Mouse (Mus musculus): ENCODE measurements at regions not wholly inside any gene's neighbourhood (a gene's known extent, or its start where the extent isn't known, plus 50 kb on each side); places are given as distances from the start of the nearest gene placed in this dataset.

DNA sequence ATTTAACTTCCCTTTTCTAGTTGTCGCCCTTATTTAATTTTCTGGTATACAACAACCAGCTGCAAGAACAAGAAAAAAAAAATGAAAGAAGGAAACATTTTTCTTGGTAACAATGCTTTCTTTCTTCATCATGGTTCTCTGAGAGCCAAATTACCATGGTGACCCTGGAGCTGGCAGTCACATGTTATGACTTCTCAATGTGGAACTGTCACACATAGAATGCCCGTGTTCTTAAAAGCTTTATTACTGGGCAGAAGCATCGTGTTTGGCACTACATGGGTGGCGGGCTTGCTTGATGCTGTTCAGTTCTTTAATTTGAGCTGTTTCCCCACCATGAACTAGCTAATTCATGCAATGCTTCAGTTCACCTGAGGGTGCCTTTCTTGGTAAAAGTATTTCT is 504.7 kb upstream of the Got2 start:
- no peak overlapping the region for H3K4me3 ChIP-seq (ENCODE audit: low read depth, low read length)
- H3K9ac ChIP-seq (ENCODE audit: low read depth, low read length), result no peak overlapping the region
- no peaks in the 10 kb centered on the region for H3K27me3 ChIP-seq (ENCODE audit: control insufficient read depth, insufficient read depth, low read depth, low read length)
- no peaks in the 10 kb centered on the region for H3K9me3 ChIP-seq (replicated peaks; ENCODE audit: control insufficient read depth, low read length)
- H3K4me2 ChIP-seq (ENCODE audit: low read depth, low read length), result no peak overlapping the region
- no peaks in the 10 kb centered on the region for H3K36me3 ChIP-seq (ENCODE audit: control insufficient read depth, insufficient read depth)
- no peaks in the 10 kb centered on the region for H3K4me1 ChIP-seq (ENCODE audit: control insufficient read depth, low read depth, low read length)
- H3K27ac ChIP-seq (ENCODE audit: low read length), result no peak overlapping the region
- no peak for ATAC-seq (ENCODE audit: low read depth)
- 58% methylated on average over 4 of the region's 4 CpGs for WGBS (ENCODE audit: insufficient replicate concordance)

DNA sequence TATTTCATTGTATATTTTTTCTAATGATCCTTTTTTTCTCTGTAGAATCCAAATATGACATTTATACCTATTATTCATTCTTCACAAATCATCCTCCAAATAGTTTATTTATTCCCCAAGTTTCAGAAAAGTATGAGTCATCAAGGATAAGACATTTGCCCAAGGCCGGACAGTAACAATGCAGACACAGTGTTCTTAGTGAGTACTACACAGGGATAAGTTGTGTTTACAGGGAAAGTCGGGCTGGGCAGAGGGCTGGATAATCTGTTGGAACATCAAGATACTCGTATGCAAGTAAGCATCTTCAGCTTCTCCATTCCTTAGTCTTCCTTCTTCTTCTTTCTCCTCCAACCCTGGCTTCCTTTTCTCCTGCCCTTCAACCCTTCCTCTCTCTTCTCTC is 500.9 kb upstream of the Got2 start:
- 51% methylated on average over 3 of the region's 3 CpGs for WGBS (ENCODE audit: insufficient replicate concordance)
- Histone ChIP-seq H3K36me3 (ENCODE audit: control insufficient read depth, insufficient read depth) (no peaks in the 10 kb centered on the region), H3K27ac (ENCODE audit: low read length) (no peak overlapping the region), H3K4me2 (ENCODE audit: low read depth, low read length) (no peak overlapping the region), H3K4me1 (ENCODE audit: control insufficient read depth, low read depth, low read length) (no peaks in the 10 kb centered on the region), H3K27me3 (ENCODE audit: control insufficient read depth, insufficient read depth, low read depth, low read length) (no peaks in the 10 kb centered on the region), H3K9ac (ENCODE audit: low read depth, low read length) (no peak overlapping the region), H3K9me3 (replicated peaks; ENCODE audit: control insufficient read depth, low read length) (no peaks in the 10 kb centered on the region), H3K4me3 (ENCODE audit: low read depth, low read length) (no peak overlapping the region)
- ATAC-seq (ENCODE audit: low read depth), result no peak

DNA sequence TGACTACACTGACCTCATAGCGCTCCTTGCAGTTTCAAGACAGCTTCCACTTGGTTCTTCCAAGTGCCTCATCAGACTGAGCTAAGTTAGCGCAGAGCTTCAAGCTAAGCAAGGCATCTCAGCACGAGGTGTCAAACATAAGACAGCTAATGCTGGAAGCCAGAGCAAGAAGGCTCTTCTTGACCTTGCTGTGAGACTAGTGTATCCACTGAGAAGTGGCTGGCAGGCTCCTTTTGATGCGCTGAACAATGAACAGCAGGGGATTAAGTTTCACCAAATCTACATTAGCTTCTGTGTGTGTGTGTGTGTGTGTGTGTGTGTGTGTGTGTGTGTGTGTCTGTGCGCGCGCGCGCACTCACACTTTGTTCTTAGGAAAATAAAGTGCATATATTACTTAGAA is 482.2 kb upstream of the Got2 start:
- Histone ChIP-seq H3K9me3 (replicated peaks; ENCODE audit: control insufficient read depth, low read length) (no peaks in the 10 kb centered on the region), H3K4me2 (ENCODE audit: low read depth, low read length) (no peak overlapping the region), H3K4me3 (ENCODE audit: low read depth, low read length) (no peak overlapping the region), H3K36me3 (ENCODE audit: control insufficient read depth, insufficient read depth) (no peaks in the 10 kb centered on the region), H3K27me3 (ENCODE audit: control insufficient read depth, insufficient read depth, low read depth, low read length) (no peaks in the 10 kb centered on the region), H3K9ac (ENCODE audit: low read depth, low read length) (no peak overlapping the region), H3K27ac (ENCODE audit: low read length) (no peak overlapping the region), H3K4me1 (ENCODE audit: control insufficient read depth, low read depth, low read length) (no peaks in the 10 kb centered on the region)
- no peak for ATAC-seq (ENCODE audit: low read depth)
- WGBS (ENCODE audit: insufficient replicate concordance), result 76% methylated on average over 9 of the region's 9 CpGs

DNA sequence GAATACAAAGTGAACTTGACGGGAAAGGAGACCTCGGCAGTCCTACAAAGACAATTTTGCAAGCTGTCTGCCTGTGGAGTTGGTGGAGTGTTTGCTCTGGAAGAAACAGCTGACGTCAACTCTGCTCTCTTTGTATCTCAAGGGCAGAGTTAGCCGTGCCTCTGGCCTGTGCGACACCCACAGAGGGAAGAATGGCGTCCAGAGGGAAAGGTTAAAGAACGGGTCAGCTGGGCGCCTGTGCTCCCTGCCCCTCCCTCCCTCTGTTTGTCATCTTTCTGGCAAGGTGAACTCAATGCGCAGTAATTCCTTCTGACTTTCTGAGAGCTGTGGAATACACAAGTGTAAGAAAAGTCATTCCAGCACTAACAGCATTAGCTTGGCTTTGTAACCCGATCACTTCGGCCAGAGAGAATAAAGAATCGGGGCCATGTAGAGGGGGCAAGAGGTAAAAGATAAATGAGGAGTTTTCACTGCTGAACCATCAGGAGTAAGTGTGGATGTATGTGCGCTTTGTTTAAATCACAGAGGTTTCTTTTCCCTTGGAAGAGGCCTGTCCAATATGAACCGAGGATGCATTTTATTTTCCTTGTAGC is 474.6 kb upstream of the Got2 start:
- Histone ChIP-seq H3K4me3 (ENCODE audit: low read depth, low read length) (no peak overlapping the region), H3K9me3 (replicated peaks; ENCODE audit: control insufficient read depth, low read length) (no peaks in the 10 kb centered on the region), H3K36me3 (ENCODE audit: control insufficient read depth, insufficient read depth) (no peaks in the 10 kb centered on the region), H3K4me2 (ENCODE audit: low read depth, low read length) (no peak overlapping the region), H3K27me3 (ENCODE audit: control insufficient read depth, insufficient read depth, low read depth, low read length) (no peaks in the 10 kb centered on the region), H3K9ac (ENCODE audit: low read depth, low read length) (no peak overlapping the region), H3K27ac (ENCODE audit: low read length) (no peak overlapping the region), H3K4me1 (ENCODE audit: control insufficient read depth, low read depth, low read length) (no peaks in the 10 kb centered on the region)
- 52% methylated on average over 14 of the region's 14 CpGs for WGBS (ENCODE audit: insufficient replicate concordance)
- peak; percentile 48; the same call in 1 of the 2 replicates for ATAC-seq (ENCODE audit: low read depth)

DNA sequence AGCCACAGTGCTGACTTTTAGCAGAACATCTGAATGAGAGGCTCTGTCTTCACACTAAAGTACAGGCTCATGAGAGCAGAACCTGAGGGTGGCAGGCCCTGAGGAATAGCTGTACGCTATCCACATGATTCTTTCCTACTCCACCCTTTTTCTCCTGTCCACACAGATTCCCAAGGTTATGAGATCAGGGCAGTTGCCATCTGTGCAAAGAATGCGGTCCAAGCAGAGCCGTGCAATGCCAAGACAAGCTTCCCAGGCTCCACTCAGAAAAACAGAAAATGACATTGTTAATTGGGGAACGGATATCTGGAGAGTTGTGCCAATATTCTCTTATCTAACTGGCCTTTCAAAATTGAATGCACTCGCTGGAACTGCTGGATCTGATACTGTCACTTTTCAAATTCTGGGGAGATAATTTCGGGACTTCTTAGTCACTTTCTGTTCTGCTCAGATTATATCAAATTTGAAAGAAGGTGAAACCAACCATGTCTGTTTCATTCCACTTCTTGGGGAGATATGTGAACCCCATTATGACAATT is 462.3 kb upstream of the Got2 start:
- Histone ChIP-seq H3K36me3 (ENCODE audit: control insufficient read depth, insufficient read depth) (no peaks in the 10 kb centered on the region), H3K27ac (ENCODE audit: low read length) (no peak overlapping the region), H3K4me1 (ENCODE audit: control insufficient read depth, low read depth, low read length) (no peaks in the 10 kb centered on the region), H3K4me3 (ENCODE audit: low read depth, low read length) (no peak overlapping the region), H3K9me3 (replicated peaks; ENCODE audit: control insufficient read depth, low read length) (no peaks in the 10 kb centered on the region), H3K27me3 (ENCODE audit: control insufficient read depth, insufficient read depth, low read depth, low read length) (no peaks in the 10 kb centered on the region), H3K4me2 (ENCODE audit: low read depth, low read length) (no peak overlapping the region), H3K9ac (ENCODE audit: low read depth, low read length) (no peak overlapping the region)
- no peak for ATAC-seq (ENCODE audit: low read depth)
- 53% methylated on average over 6 of the region's 6 CpGs for WGBS (ENCODE audit: insufficient replicate concordance)

DNA sequence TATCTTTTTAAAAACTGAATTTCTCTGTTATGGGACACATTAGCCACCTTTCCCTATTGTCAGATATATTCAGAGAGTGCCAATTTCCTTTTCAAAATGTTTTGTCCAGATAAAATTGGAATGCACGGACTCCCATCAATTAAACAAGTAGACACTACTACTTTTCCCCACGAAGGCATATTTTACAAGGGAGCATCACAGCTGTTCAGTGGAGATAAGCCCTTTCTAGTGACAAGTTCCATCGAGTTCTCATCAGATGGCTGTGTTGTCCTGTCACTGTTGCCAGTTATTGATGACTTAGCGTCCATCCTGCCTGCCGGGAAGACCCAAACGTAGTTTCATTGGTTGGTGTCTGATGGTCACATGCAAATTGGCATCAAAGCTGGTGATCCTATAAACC is 461.2 kb upstream of the Got2 start:
- ATAC-seq (ENCODE audit: low read depth), result no peak
- Histone ChIP-seq H3K27ac (ENCODE audit: low read length) (no peak overlapping the region), H3K9me3 (replicated peaks; ENCODE audit: control insufficient read depth, low read length) (no peaks in the 10 kb centered on the region), H3K4me2 (ENCODE audit: low read depth, low read length) (no peak overlapping the region), H3K9ac (ENCODE audit: low read depth, low read length) (no peak overlapping the region), H3K36me3 (ENCODE audit: control insufficient read depth, insufficient read depth) (no peaks in the 10 kb centered on the region), H3K4me3 (ENCODE audit: low read depth, low read length) (no peak overlapping the region), H3K27me3 (ENCODE audit: control insufficient read depth, insufficient read depth, low read depth, low read length) (no peaks in the 10 kb centered on the region), H3K4me1 (ENCODE audit: control insufficient read depth, low read depth, low read length) (no peaks in the 10 kb centered on the region)
- WGBS (ENCODE audit: insufficient replicate concordance), result 43% methylated on average over 6 of the region's 6 CpGs

DNA sequence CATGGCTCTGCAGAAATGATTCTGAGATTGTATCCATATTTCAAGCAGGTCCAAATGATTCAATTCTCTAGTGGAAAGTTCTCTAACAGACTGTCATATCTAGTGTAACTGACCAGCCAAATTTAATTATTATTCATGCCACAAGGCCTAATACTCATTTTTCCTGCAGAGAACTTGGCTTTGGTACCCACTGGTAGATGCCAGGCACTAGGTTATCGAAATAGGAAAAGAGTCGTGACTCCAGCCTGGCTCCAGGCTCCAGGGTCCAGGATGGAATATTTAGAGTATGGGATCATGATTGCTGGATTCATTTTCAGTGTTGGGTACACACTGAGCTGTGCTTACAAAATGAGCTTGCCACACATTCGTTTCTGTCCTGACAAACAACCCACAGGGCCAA is 452.4 kb upstream of the Got2 start:
- no peak overlapping the region for H3K4me3 ChIP-seq (ENCODE audit: low read depth, low read length)
- no peak overlapping the region for H3K9ac ChIP-seq (ENCODE audit: low read depth, low read length)
- H3K9me3 ChIP-seq (replicated peaks; ENCODE audit: control insufficient read depth, low read length), result no peaks in the 10 kb centered on the region
- H3K27me3 ChIP-seq (ENCODE audit: control insufficient read depth, insufficient read depth, low read depth, low read length), result no peaks in the 10 kb centered on the region
- H3K36me3 ChIP-seq (ENCODE audit: control insufficient read depth, insufficient read depth), result no peaks in the 10 kb centered on the region
- ATAC-seq (ENCODE audit: low read depth), result no peak
- no peak overlapping the region for H3K27ac ChIP-seq (ENCODE audit: low read length)
- H3K4me1 ChIP-seq (ENCODE audit: control insufficient read depth, low read depth, low read length), result no peaks in the 10 kb centered on the region
- 45% methylated on average over 3 of the region's 3 CpGs for WGBS (ENCODE audit: insufficient replicate concordance)
- H3K4me2 ChIP-seq (ENCODE audit: low read depth, low read length), result no peak overlapping the region

DNA sequence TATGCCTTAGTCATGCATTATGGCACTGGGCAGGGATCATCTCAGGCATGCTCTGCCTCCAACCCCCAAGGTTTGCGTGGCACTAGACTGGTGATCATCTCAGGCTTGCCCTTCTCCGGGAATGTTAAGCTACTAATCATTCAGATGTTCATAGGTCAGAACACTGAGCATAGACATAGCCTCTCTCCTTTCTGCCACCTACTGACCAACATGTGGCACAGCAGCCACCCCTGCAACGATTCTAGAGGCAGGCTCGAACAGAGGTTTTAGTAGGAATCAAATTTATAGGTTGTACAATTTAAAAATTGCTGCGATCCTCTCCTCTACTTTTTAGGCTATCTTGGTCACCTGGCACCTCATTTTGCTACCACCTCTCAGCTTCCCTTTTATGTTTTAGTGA is 430.0 kb upstream of the Got2 start:
- H3K9me3 ChIP-seq (replicated peaks; ENCODE audit: control insufficient read depth, low read length), result no peaks in the 10 kb centered on the region
- H3K4me2 ChIP-seq (ENCODE audit: low read depth, low read length), result no peak overlapping the region
- no peaks in the 10 kb centered on the region for H3K27me3 ChIP-seq (ENCODE audit: control insufficient read depth, insufficient read depth, low read depth, low read length)
- no peak overlapping the region for H3K9ac ChIP-seq (ENCODE audit: low read depth, low read length)
- no peak overlapping the region for H3K27ac ChIP-seq (ENCODE audit: low read length)
- 66% methylated on average over 5 of the region's 5 CpGs for WGBS (ENCODE audit: insufficient replicate concordance)
- ATAC-seq (ENCODE audit: low read depth), result no peak
- H3K36me3 ChIP-seq (ENCODE audit: control insufficient read depth, insufficient read depth), result no peaks in the 10 kb centered on the region
- no peaks in the 10 kb centered on the region for H3K4me1 ChIP-seq (ENCODE audit: control insufficient read depth, low read depth, low read length)
- H3K4me3 ChIP-seq (ENCODE audit: low read depth, low read length), result no peak overlapping the region

DNA sequence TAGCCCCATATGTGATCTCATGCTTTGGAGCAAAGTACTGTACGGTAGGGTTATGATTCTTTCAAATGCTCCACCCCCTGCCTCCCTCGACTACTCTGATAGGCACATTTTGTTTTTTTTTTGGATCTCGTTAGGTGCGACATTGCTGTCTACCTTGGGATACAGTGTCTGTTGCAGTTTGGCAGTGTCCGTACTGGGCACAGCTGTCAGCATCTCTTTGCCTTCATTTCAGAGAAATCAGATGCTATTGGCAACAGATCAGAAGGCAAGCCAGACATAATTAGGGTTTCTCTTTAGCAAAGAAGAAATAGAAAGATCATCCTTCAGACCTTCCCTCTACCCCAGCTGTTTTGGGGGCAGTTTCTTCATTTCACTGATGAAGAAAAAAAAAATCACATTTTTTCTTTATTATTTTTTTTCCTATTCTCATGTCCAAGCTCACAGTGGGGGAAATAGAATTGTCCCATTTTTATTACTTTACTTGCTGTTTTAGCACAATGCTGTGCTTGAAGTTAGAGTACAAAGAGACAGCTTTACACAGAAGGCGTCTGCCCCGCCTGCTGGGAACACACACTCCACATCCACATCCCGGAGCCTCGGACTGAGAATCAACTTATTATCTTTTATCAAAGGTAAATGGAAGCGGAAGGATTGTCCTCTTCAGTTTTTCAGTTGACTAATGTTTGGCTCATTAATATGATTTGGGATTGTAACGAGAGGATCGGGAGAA is 420.8 kb upstream of the Got2 start:
- H3K9ac ChIP-seq (ENCODE audit: low read depth, low read length), result no peak overlapping the region
- H3K4me2 ChIP-seq (ENCODE audit: low read depth, low read length), result no peak overlapping the region
- no peaks in the 10 kb centered on the region for H3K27me3 ChIP-seq (ENCODE audit: control insufficient read depth, insufficient read depth, low read depth, low read length)
- no peaks in the 10 kb centered on the region for H3K9me3 ChIP-seq (replicated peaks; ENCODE audit: control insufficient read depth, low read length)
- H3K27ac ChIP-seq (ENCODE audit: low read length), result no peak overlapping the region
- no peaks in the 10 kb centered on the region for H3K4me1 ChIP-seq (ENCODE audit: control insufficient read depth, low read depth, low read length)
- 67% methylated on average over 12 of the region's 12 CpGs for WGBS (ENCODE audit: insufficient replicate concordance)
- no peaks in the 10 kb centered on the region for H3K36me3 ChIP-seq (ENCODE audit: control insufficient read depth, insufficient read depth)
- no peak for ATAC-seq (ENCODE audit: low read depth)
- H3K4me3 ChIP-seq (ENCODE audit: low read depth, low read length), result no peak overlapping the region

Data from liver, embryonic 16.5 days (tissue).